Mouse (Mus musculus) forebrain, embryonic 16.5 days (tissue): ENCODE measurements at regions not wholly inside any gene's neighbourhood (a gene's known extent, or its start where the extent isn't known, plus 50 kb on each side); places are given as distances from the start of the nearest gene placed in this dataset.

Experiments
- ATAC-seq: fragments of 200-750 bp; cut with Nextera tagmentation; 2 replicates; pipeline ENCODE4 v1.8.0; 2017; ENCODE audit warnings: mild to moderate bottlenecking, moderate library complexity
- H3K27ac ChIP-seq: fragments of 300-500 bp; sonication (generic); 2 replicates; pipeline ENCODE4 v1.5.1; 2014; ENCODE audit warnings: low read length, control low read depth
- H3K27me3 ChIP-seq: fragments of 300-500 bp; sonication (generic); replicated peaks from 2 replicates; pipeline ENCODE4 v1.6.1; 2014; ENCODE audit warnings: low read length; ENCODE audit not compliant: control insufficient read depth, insufficient read depth
- H3K36me3 ChIP-seq: fragments of 300-500 bp; sonication (generic); 2 replicates; pipeline ENCODE4 v1.6.1; 2014; ENCODE audit not compliant: control insufficient read depth, insufficient read depth
- H3K4me1 ChIP-seq: fragments of 300-500 bp; sonication (generic); replicated peaks from 2 replicates; pipeline ENCODE4 v1.6.1; 2014; ENCODE audit warnings: low read length; ENCODE audit not compliant: control insufficient read depth, insufficient read depth
- H3K4me2 ChIP-seq: fragments of 300-500 bp; sonication (generic); 2 replicates; pipeline ENCODE4 v1.6.1; 2014; ENCODE audit warnings: mild to moderate bottlenecking, low read length, control low read depth
- H3K4me3 ChIP-seq: fragments of 300-500 bp; sonication (generic); replicated peaks from 2 replicates; pipeline ENCODE4 v1.5.1; 2014; ENCODE audit warnings: mild to moderate bottlenecking, low read length, control low read depth
- H3K9ac ChIP-seq: fragments of 300-500 bp; sonication (generic); replicated peaks from 2 replicates; pipeline ENCODE4 v1.6.1; 2014; ENCODE audit warnings: low read depth, low read length, control low read depth
- H3K9me3 ChIP-seq: fragments of 300-500 bp; sonication (generic); 2 replicates; pipeline ENCODE4 v1.6.1; 2016; ENCODE audit warnings: low read length; ENCODE audit not compliant: control insufficient read depth
- WGBS: fragments of 180-500 bp; shearing (Covaris S2); extraction: QIAGEN DNeasy Blood & Tissue Kit; methylation state at CpG from one replicate; pipeline ENCODE4 v1.1.7; 2014; 5-methylcytosine and 5-hydroxymethylcytosine counted together

DNA sequence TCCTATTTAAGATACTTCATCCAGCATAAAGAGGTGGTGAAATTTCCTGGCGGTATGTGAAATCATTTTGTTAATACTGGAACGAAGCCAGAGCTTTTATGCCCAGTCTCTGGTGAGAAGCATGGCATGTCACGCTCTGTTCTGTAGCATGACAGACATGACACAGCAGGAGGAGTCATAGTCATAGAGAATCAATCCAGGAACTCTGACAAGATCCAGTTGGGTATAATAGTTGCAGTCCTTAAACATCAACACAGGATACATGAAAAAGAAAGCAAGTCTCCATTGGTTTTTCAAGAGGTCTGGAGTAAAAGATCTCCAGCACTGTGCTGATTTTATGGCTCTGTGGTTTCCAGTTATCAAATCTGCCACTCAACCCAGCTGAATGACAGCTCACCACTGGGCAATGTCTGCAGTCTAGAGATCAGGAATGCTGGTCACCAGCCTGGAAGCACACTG lies 320.1 kb upstream of the Adgrl4 start:
- WGBS, result 19% methylated on average over 3 of the region's 3 CpGs
- ATAC-seq, result peak; percentile 59; the same call in 1 of the 2 replicates
- no peak overlapping the region for H3K4me2 ChIP-seq

DNA sequence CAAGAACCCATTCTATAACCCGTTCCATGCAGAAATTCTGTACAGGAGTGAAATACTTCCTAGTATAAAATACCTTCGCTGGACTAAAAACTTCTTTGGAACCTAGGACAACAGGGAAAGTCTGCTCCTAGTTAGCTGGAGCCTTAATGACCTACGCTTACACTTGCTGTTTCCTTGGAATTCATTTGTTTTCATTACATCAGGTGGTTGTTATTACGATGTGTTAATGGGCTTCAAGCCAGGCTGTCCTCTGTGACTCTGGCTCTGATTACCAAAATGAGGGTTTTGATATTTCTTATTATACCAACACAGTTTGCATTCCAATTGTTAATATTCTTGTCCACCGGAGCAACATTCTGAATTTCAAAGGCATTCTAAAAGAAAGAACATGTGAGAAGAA lies 313.6 kb upstream of the Adgrl4 start:
- H3K4me2 ChIP-seq, result no peak overlapping the region
- no peak overlapping the region for H3K27ac ChIP-seq
- no peaks in the 10 kb centered on the region for H3K36me3 ChIP-seq
- 42% methylated on average over 5 of the region's 5 CpGs for WGBS
- no peaks in the 10 kb centered on the region for H3K9me3 ChIP-seq
- no peak overlapping the region for H3K4me3 ChIP-seq
- no peak overlapping the region for H3K9ac ChIP-seq
- no peaks in the 10 kb centered on the region for H3K27me3 ChIP-seq
- ATAC-seq, result no peak
- no peaks in the 10 kb centered on the region for H3K4me1 ChIP-seq

More for the DNA sequence above, 320.1 kb upstream of the Adgrl4 start:
- Histone ChIP-seq H3K27me3 (no peaks in the 10 kb centered on the region), H3K36me3 (no peaks in the 10 kb centered on the region), H3K9ac (no peak overlapping the region), H3K4me1 (0 out of 2 replicates have a peak, but pooled peaks cover 2% of the 10 kb centered on the region), H3K9me3 (no peaks in the 10 kb centered on the region), H3K4me3 (no peak overlapping the region), H3K27ac (no peak overlapping the region)

DNA sequence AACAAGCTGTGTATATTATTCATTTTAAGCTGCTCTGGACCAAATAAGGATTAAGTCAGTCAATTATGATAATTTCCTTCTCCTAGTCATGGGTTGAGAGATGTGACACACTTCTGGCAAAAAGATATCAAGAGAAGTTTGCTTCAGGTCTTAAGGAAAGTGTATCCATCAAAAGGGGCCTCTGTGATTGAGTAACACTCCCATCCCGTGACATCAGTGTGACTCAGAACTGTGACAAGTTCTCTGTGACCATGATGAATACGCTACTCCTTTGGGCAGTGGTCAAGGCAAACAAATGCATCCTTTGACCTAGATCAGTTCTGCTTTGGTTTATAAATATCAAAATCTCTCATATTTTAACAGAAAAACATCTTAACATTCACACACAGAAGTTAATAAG lies 290.8 kb upstream of the Adgrl4 start:
- no peak overlapping the region for H3K4me3 ChIP-seq
- H3K9ac ChIP-seq, result no peak overlapping the region
- H3K27me3 ChIP-seq, result no peaks in the 10 kb centered on the region
- no peak overlapping the region for H3K27ac ChIP-seq
- no peaks in the 10 kb centered on the region for H3K36me3 ChIP-seq
- H3K4me2 ChIP-seq, result no peak overlapping the region
- WGBS, result 96% methylated on average over 2 of the region's 2 CpGs
- no peaks in the 10 kb centered on the region for H3K4me1 ChIP-seq
- ATAC-seq, result no peak
- no peaks in the 10 kb centered on the region for H3K9me3 ChIP-seq

DNA sequence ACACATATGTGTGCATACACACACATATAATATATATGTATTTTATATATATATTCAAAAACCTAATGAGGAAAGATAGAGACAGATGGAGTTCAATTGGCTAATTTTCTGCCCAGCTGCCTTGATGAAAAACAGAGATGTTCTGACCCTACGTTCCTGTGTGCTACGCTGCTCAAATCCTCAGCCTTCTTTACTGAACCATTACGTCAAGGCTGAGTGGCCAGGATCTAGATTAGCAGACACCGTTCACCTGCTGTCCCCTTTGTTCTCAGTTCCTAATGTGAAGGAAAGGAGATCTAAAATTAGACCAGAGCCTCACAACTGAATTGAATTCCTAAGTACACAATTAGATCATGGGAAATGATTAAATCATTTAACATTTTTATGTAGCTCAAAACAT lies 284.3 kb upstream of the Adgrl4 start:
- Histone ChIP-seq H3K36me3 (no peaks in the 10 kb centered on the region), H3K9me3 (no peaks in the 10 kb centered on the region), H3K9ac (no peak overlapping the region), H3K27ac (no peak overlapping the region), H3K4me2 (no peak overlapping the region), H3K4me3 (no peak overlapping the region), H3K27me3 (no peaks in the 10 kb centered on the region), H3K4me1 (no peaks in the 10 kb centered on the region)
- 6% methylated on average over 4 of the region's 4 CpGs for WGBS
- ATAC-seq, result no peak

DNA sequence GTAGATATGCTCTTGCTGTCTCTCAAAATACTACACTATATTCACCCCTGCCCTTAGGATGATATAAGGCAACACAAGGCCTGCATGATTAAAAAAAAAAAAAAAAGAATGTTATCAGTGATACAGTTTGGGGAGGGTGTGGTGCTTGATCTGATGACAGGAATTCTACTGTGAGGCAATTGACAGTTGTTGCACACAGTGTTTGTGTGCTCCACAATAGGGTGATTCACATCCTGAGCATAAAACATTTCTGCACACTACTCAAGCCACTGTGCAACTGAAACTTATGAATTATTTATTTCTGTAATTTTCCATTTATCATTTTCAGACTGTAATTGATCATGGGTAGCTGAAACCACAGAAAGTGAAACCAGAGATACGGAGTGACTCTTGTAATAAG lies 277.2 kb upstream of the Adgrl4 start:
- Histone ChIP-seq H3K4me1 (no peaks in the 10 kb centered on the region), H3K36me3 (no peaks in the 10 kb centered on the region), H3K4me2 (no peak overlapping the region), H3K9ac (no peak overlapping the region), H3K27ac (no peak overlapping the region), H3K27me3 (no peaks in the 10 kb centered on the region), H3K4me3 (no peak overlapping the region), H3K9me3 (no peaks in the 10 kb centered on the region)
- WGBS, result 77% methylated on average over 1 of the region's 1 CpGs
- no peak for ATAC-seq

DNA sequence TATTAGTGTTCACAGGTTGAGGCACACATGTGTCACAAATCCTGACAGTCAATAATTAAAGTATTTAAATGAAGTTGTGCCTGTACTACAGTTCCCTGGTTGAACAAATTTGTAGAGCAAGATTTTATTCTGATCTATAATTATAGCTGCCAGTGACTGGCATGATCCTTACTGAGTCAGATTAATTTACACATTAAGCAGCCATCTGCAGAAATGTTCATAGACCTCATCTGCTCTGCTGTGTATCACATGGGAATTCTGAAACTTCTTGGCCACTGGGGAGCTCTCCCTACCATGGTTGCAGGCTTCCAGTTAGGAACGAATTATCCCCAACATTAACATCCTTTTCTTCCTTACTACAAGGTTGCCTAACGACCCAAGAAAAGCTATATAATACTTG lies 255.6 kb upstream of the Adgrl4 start:
- H3K27me3 ChIP-seq, result no peaks in the 10 kb centered on the region
- ATAC-seq, result peak; percentile 82
- WGBS, result 36% methylated on average over 2 of the region's 2 CpGs

DNA sequence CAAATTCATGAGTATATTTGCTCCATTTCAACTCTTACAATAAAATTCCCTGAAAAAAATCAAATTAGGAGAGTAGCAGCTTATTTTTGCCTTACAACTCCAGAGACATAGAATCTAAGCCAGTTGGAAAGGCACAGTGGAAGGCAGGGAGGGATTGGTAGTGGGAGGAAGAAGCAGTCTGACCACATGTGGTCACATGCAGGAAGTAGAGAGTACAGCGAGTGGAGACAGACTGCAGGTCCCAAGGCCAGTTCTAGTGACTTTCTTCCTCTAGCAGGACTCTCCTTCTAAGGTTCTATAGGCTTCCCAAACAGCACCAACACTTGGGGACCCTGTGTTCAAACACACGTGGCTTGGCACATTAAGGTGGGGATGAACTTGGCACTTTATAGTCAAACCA lies 245.6 kb upstream of the Adgrl4 start:
- no peaks in the 10 kb centered on the region for H3K4me1 ChIP-seq
- no peak for ATAC-seq
- WGBS, result 69% methylated on average over 2 of the region's 2 CpGs

More for the DNA sequence above, 255.6 kb upstream of the Adgrl4 start:
- no peaks in the 10 kb centered on the region for H3K4me1 ChIP-seq
- no peak overlapping the region for H3K27ac ChIP-seq
- no peaks in the 10 kb centered on the region for H3K36me3 ChIP-seq
- no peak overlapping the region for H3K4me2 ChIP-seq
- H3K9ac ChIP-seq, result no peak overlapping the region
- H3K9me3 ChIP-seq, result no peaks in the 10 kb centered on the region
- no peak overlapping the region for H3K4me3 ChIP-seq

DNA sequence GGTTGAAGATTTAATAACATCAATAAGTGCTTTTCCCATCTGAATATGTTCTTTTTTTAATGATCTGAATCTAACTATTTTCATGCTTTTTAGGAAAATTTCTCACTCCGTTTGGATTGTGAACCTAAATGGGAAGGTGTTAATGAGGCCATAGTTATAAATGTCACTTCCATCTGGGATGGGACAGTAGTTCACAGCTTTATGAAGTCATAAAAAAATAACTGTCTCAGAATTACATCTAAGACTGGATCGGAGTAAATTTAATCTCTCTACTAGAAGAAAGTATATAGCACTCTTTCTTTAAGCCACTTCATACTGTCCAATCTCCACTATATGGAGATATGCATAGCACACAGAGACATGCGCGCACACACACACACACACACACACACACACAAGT lies 226.7 kb upstream of the Adgrl4 start:
- Histone ChIP-seq H3K9ac (no peak overlapping the region), H3K27me3 (no peaks in the 10 kb centered on the region), H3K36me3 (no peaks in the 10 kb centered on the region), H3K27ac (no peak overlapping the region), H3K4me3 (no peak overlapping the region), H3K9me3 (no peaks in the 10 kb centered on the region), H3K4me2 (no peak overlapping the region), H3K4me1 (no peaks in the 10 kb centered on the region)
- WGBS, result 80% methylated on average over 4 of the region's 4 CpGs
- peak; percentile 62; the same call in 1 of the 2 replicates for ATAC-seq

More for the DNA sequence above, 245.6 kb upstream of the Adgrl4 start:
- Histone ChIP-seq H3K27me3 (no peaks in the 10 kb centered on the region), H3K4me2 (no peak overlapping the region), H3K4me3 (no peak overlapping the region), H3K27ac (no peak overlapping the region), H3K9ac (no peak overlapping the region), H3K36me3 (no peaks in the 10 kb centered on the region), H3K9me3 (no peaks in the 10 kb centered on the region)

DNA sequence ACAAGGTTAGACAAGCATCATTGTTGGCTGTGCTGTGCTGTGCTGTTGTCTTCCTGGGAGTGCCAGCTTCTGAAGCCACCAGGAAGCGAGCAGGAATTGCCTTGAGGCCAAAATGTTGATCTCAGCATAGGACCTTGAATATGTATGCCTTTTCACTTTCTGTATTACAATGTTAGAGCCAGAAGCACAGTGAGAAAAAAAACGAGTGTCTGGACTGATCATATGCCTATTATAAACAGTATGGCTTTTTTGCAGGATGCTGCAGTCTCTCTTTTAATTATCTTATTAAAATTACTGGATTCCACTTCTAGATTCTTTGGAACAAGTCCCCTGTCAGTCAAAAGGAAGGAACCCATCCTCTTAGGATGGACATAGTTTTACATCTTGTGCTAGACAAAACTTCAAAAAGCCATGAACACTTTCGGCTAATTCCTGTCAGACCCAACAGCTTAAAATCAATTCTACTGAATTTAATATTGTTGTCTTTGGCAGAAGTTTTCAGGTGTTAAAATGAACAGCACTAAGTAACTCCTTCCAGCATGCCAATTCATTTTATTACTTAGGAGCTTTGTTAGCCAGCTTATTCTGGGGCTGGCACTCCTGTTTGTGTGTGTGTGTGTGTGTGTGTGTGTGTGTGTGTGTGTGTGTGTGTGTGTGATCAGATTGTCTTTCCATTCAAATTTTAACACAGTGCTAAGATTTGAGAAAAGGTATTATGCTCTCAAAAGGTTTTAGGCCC lies 220.8 kb upstream of the Adgrl4 start:
- Histone ChIP-seq H3K4me1 (0 out of 2 replicates have a peak, but pooled peaks cover 2% of the 10 kb centered on the region), H3K36me3 (no peaks in the 10 kb centered on the region), H3K9me3 (no peaks in the 10 kb centered on the region), H3K9ac (no peak overlapping the region), H3K27me3 (no peaks in the 10 kb centered on the region), H3K27ac (no peak overlapping the region), H3K4me2 (no peak overlapping the region), H3K4me3 (no peak overlapping the region)
- peak; percentile 84 for ATAC-seq
- WGBS, result 57% methylated on average over 3 of the region's 3 CpGs
